Mouse (Mus musculus): ENCODE results near the gene Chrd.

The Chrd gene

DNA sequence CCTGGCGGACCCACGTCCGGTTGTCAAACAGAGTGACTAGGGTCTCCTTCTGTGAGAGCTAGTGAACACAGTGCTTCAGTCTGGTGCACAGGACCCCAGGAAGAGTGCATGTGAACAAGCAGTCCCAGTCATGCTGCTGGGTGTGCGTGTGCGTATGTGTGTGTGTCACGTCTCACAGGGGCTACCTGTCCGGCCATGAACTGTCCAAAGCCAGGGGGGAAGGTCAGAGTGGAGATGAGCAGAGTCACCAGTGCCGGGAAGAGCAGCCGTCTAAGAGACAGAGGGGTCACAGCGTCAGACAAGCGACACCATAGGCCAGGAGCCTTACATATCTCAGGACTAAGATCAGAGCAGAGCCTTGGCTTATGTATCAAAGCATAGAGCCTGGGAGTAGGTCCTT, 22.6 kb upstream of the Chrd start:
- no peak for DNase-seq (ENCODE audit: low read depth, low spot score)

DNA sequence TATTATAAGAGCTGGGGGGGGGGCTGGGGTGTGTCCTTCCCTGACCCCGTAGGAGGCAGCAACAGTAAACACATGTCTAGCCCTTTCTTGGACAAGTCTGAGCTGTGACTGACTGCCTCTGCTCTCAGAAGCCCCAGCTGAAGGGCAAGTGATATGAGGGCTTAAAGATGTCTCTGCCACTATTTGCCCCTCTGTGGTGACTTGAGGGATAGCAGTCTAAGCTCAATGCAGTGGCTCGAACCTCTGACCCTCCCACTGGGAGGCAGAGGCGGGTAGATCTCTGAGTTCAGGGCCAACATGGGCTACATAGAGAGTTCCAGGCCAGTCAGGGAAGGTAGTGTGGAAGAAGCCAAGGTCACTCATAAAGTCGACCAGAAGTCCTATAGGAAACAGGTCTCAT, 22.1 kb upstream of the Chrd start:
- DNase-seq (ENCODE audit: low read depth, low spot score), result no peak

DNA sequence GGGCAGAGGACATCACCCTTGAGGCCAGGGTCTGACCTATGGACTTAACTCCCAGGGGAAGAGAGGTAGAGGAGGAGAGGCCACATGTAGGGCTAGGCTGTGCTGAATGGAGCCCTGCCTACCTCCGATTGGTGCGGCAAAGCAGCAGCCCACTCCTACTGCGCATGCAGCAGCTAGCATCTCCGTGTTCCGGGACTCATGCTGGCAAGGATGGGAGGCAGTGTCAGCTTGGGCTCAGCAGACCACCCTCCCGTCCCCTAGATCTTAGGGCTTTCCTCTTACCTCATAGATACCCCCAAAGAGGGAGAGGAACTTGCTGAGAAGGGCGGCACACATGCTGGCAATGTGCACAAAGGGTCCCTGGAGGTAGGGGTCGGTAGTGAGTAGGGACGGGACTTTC, 20.7 kb upstream of the Chrd start:
- no peak for DNase-seq (ENCODE audit: low read depth, low spot score)

DNA sequence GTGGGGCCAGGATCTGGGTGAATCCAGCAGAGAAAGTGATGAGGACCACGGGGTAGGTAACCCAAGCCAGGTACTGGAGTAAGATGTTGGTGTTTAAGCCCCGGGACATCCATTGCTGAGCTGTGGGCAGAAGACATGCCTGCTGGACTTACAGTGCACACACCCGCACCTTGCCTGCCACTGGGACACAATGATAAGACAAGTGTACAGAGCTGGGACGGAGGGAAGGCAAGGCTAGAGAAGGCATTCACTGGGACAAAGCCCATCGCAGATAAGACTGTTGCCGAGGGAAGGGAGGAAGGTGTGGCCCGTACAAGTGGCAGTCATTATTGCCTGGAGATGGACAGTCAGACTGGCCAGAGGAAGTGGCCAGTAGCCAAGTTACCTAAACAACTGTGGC, 20.0 kb upstream of the Chrd start:
- no peak for DNase-seq (ENCODE audit: low read depth, low spot score)

GRCm38 (mm10) chr16:20714307-20715080, 18.4 kb upstream of the Chrd start:
- no peak for DNase-seq (ENCODE audit: low read depth, low spot score)

DNA sequence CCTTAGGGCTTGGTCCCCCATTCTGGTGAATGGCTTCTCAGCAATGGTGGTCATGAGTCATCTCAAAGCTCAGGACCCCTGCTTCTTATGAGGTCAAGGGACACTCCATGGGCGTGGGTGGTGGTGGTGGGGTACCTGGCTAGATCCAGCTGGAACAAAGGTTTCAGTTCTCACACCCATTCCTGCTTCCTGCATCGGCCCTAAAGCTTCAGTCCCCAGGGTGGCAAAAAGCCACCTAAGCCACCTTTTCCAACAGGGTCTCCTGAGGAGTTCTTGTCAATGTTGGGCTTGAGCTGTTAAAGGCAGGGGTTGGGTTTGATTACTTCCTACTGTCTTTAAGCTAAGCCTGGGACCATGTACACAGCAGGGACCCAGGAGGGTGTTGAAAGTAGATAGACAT, 17.8 kb upstream of the Chrd start:
- DNase-seq (ENCODE audit: low read depth, low spot score), result no peak

- no peak for DNase-seq (ENCODE audit: low read depth, low spot score)
These were observed 17.4 kb upstream of the Chrd start for GRCm38 (mm10) chr16:20715566-20715965.

DNA sequence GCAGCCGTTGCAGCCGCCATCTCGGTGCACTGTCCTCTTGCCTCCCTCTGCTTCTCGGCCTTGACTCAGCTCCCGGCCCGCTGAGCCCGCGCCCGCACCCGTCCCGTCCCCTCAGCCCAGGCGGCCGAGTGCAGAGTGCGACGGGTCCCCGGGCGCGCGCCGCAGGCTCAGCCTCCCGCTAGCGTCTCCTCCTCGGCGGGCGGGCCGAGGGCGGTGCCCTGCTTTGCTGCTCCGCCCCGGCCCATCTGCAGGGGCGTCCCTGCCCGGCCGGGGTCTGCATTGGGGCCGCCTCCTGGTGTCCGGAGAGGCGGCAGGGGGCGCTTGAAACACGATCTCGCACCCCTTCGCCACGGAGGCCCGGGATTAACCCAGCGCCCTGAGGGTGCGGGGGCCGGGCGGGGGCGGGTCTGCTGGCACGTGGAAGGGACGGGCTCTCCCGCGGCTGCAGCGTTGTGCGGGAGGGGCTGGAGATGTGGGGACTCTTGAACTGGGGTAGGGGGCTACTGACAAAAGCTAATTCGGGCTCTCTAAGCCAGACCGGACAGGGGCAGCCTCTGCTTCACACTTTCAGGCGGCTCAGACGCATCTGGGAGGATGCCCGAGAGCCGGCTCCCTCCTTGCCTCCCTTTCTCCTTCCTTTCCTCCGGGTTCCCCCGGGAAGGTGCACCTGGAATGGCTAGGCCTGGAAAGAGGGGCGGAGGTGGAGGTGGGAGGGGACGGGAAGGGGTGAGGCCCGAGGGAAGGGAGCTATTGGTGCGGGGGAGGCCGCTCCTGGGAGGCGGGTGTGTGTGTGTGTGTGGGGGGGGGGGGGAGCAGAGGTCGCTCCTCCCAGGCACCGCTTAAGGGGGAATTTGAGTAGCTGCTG, 16.7 kb upstream of the Chrd start:
- peak; percentile 81 for DNase-seq (ENCODE audit: low read depth, low spot score)

- no peak for DNase-seq (ENCODE audit: low read depth, low spot score)
These were observed 16.1 kb upstream of the Chrd start for GRCm38 (mm10) chr16:20716841-20717180.

DNA sequence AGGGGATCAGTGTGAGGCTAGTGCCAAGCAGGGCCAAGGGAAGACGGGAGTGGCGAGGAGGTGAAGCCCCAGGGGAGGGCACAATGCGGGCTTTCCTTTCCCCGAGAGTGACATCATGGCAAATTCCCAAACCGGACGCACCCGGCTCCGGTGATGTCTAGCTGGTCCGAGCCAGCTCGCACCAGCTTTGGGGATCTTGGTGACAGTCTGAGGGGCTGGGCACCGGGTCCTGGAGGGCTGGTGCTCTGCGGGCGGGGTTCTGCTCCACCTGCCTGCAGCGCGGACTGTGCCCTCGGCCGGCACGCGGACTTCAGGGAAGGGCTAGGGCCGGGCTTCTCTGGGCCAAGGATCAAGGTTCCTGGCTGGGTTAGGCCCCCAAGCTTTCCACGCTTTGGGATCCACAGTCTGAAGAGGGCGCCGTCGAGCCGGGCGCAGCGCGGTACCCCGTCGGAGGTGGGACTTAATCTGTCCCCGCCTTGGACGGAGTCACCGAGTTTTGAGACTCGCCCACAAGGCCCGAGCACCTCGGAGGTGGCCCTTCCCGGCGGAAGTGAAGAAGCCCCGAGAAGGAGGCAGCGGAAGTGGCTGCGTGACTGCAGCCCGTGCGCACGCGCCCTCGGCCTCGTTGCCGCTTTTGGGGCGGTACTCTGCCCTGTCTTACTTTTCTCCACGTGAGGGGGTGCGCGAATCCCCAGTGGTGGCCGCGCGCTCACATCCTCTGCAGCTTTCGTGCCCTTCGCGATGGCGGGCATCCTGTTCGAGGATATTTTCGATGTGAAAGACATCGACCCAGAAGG, 15.5 kb upstream of the Chrd start, which contains the start of the genes Polr2h and Clcn2:
TSS of gene Polr2h (plus strand) at position 485 of the 797 bp plus-strand sequence.
TSS of gene Clcn2 (minus strand) at position 566 of the 797 bp plus-strand sequence.
- DNase-seq (ENCODE audit: low read depth, low spot score), result peak; percentile 99

- DNase-seq (ENCODE audit: low read depth, low spot score), result peak; percentile 61
These were observed 14.8 kb upstream of the Chrd start for GRCm38 (mm10) chr16:20717978-20718670.

GRCm38 (mm10) chr16:20721808-20722207, 11.1 kb upstream of the Chrd start:
- no peak for DNase-seq (ENCODE audit: low read depth, low spot score)

DNA sequence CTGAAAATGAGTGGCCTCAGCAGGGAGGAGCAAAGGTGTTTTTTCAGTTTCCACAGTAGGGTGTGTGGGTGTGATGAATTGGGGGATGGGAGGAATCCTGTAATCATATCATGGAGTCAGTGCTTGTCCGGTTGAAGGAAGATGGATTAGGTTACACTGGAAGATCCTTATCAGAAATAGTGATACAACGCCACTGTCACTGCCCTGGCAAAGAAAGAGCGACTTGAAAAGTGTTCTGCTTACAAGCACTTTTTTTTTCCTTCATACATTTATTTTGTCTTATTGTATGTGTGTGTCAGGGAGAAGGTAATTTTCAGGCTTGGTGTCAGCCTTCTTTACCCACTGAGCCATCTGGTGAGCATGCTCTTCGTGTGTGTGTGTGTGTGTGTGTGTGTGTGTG, 10.2 kb upstream of the Chrd start:
- DNase-seq (ENCODE audit: low read depth, low spot score), result no peak

- no peak for DNase-seq (ENCODE audit: low read depth, low spot score)
These were observed 9.7 kb upstream of the Chrd start for GRCm38 (mm10) chr16:20723247-20723646.

DNA sequence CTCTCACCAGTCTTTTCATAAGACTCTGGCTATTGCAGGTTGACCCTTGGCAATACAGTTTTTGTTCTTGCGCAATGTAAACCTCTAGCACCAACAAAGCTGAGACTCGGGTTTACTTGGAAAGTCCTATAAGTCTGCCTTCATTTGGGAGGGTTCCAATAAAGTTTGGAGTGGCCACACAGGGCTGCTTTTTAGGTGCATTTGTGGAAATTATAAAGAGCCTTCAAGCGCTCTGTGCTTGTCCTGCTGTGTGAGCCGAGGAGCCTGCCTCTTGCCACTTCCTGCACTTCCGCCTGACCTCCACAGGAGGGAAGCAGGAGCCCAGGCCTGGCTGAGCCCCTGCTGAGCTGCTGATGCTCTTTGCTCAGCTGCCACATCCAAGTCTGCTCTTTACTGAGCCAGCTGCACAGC, 8.6 kb upstream of the Chrd start:
- peak; percentile 84 for DNase-seq (ENCODE audit: low read depth, low spot score)

- DNase-seq (ENCODE audit: low read depth, low spot score), result no peak
These were observed 7.6 kb upstream of the Chrd start for GRCm38 (mm10) chr16:20725321-20725720.

DNA sequence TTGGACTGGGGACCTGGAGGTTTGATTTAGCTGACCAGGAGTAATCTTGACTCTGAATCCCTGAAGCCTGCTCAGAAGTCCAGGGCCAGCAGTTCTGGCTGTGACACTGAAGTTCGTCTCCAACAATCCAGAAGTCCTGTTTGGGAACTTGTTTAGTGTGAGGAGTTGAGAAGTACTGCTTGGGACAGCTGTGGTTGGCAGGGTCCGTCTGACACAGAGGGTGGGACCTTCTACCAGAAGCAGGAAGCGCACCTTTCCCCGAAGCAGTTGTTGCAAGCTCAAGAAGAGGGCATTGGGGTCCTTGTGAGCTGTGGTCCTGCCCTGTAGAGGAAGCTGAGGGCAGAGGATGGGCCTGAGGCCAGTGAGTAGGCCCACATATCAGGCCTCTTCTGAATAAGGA, 7.2 kb upstream of the Chrd start:
- DNase-seq (ENCODE audit: low read depth, low spot score), result peak; percentile 30

DNA sequence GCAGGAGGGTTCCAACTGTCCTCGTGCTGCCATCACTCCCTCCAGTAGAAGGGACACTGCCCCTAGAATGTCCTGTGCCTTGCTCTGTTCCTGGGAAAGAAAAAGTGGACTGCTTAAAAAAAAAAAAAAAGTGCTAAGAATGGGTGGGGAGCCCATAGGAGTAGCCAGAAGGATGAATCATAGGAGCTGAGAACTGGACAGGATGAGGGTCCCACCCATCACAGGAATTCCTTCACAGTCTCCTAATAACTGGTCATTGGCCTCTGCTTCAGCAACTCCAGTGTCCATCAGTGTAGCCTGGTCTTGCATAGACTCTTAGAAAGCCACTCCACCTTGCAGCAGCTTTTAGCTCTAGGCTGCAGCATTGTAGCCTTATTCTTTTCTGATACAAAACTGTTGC, 6.5 kb upstream of the Chrd start:
- peak; percentile 91 for DNase-seq (ENCODE audit: low read depth, low spot score)

- DNase-seq (ENCODE audit: low read depth, low spot score), result no peak
These were observed 2.6 kb upstream of the Chrd start for GRCm38 (mm10) chr16:20730293-20730711.

DNA sequence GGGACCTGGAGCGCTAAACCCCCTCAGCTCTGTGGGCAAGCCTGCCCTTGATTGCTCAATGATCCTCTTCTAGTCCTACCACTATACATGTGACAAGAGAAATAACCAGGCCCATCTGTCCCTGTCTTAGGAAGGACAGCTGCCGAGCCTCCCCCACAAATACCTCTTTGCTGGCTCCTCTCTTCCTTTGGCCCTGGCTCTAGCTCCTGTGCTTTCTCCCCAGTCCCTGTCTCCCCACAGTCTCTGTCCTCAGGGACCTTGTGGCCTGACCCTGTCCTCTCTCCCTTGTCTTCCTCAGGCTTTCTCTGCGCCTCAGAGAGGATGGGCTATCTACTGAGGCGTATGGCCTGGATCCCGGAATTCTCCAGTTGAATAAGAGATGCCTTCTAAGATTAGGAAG, 1.2 kb upstream of the Chrd start:
- DNase-seq (ENCODE audit: low read depth, low spot score), result no peak

- no peak for DNase-seq (ENCODE audit: low read depth, low spot score)
These were observed 539 bp upstream of the Chrd start for GRCm38 (mm10) chr16:20732251-20732924.

Measured in 3T3-L1 (cell line).